Mouse (Mus musculus) MEL (cell line): ENCODE results near the gene Dnal4. TPM values are rescaled to one million over a fixed set of nuclear protein-coding genes. Genes with fewer than 3 reads are reported as not detected.

Source experiments
- DNase-seq: peaks from one replicate; pipeline ENCODE4 v3.0.0; 2011; ENCODE audit warnings: low read depth, low spot score
- H3K27ac ChIP-seq: 2 replicates; pipeline ENCODE4 v1.5.1; 2012; ENCODE audit warnings: low read depth, mild to moderate bottlenecking, control low read depth, low read length, moderate library complexity; ENCODE audit not compliant: control insufficient read depth
- H3K27me3 ChIP-seq, 2 experiments: fragments of 150-350 bp in 1 of 2; sonication (generic) in 1 of 2; 2 replicates each; pipeline ENCODE4 v1.6.1; 2012; ENCODE audit warnings: low read length in 2 of 2, mild to moderate bottlenecking in 2 of 2, improper control_type of control experiment in 1 of 2, moderate library complexity in 1 of 2; ENCODE audit not compliant: insufficient read depth in 2 of 2, control insufficient read depth in 1 of 2
- H3K36me3 ChIP-seq, 2 experiments: 2 replicates each; pipeline ENCODE4 v1.6.1; 2012 to 2014; ENCODE audit warnings: low read length in 2 of 2, improper control_type of control experiment in 1 of 2, inconsistent platforms in 1 of 2, mild to moderate bottlenecking in 1 of 2; ENCODE audit not compliant: insufficient read depth in 2 of 2, control insufficient read depth in 1 of 2
- H3K4me1 ChIP-seq, 2 experiments: fragments of 150-350 bp in 1 of 2; sonication (generic) in 1 of 2; 2 replicates each; pipeline ENCODE4 v1.6.1; 2012; ENCODE audit warnings: low read length in 2 of 2, improper control_type of control experiment in 1 of 2, mild to moderate bottlenecking in 1 of 2; ENCODE audit not compliant: insufficient read depth in 2 of 2, control insufficient read depth in 1 of 2
- H3K4me3 ChIP-seq, 2 experiments: fragments of 150-350 bp in 1 of 2; sonication (generic) in 1 of 2; 2 replicates each; pipeline ENCODE4 v1.5.1; 2012; ENCODE audit warnings: low read depth in 2 of 2, low read length in 2 of 2, mild to moderate bottlenecking in 2 of 2, moderate library complexity in 2 of 2, control low read depth in 1 of 2, improper control_type of control experiment in 1 of 2; ENCODE audit not compliant: control insufficient read depth in 1 of 2, insufficient read depth in 1 of 2
- H3K79me2 ChIP-seq: 2 replicates; pipeline ENCODE4 v1.6.1; 2012; ENCODE audit warnings: mild to moderate bottlenecking, low read length, moderate library complexity; ENCODE audit not compliant: control insufficient read depth, poor library complexity, insufficient read depth
- H3K9ac ChIP-seq: 2 replicates; pipeline ENCODE4 v1.6.1; 2012; ENCODE audit warnings: low read depth, mild to moderate bottlenecking, control low read depth, low read length, moderate library complexity; ENCODE audit not compliant: control insufficient read depth, poor library complexity, severe bottlenecking
- H3K9me3 ChIP-seq: fragments of 150-350 bp; sonication (generic); replicated peaks from 2 replicates; pipeline ENCODE4 v1.6.1; 2012; ENCODE audit warnings: mild to moderate bottlenecking, low read length, improper control_type of control experiment, moderate library complexity; ENCODE audit not compliant: insufficient read depth
- BHLHE40 ChIP-seq: IDR thresholded peaks from 2 replicates; pipeline ENCODE4 v1.6.1; 2012; ENCODE audit warnings: low read depth, mild to moderate bottlenecking, inconsistent platforms, low read length, improper control_type of control experiment, borderline replicate concordance
- E2F4 ChIP-seq: IDR thresholded peaks from 2 replicates; pipeline ENCODE4 v1.6.1; 2011; ENCODE audit warnings: low read depth, low read length, improper control_type of control experiment, borderline replicate concordance
- ELF1 ChIP-seq: IDR thresholded peaks from 2 replicates; pipeline ENCODE4 v1.6.1; 2014; ENCODE audit warnings: low read depth, mild to moderate bottlenecking, inconsistent platforms, low read length, improper control_type of control experiment, moderate library complexity
- EP300 ChIP-seq, 2 experiments: IDR thresholded peaks; 2 replicates each; pipeline ENCODE4 v1.6.1; 2011; ENCODE audit warnings: improper control_type of control experiment in 2 of 2, low read length in 2 of 2, low read depth in 1 of 2, mild to moderate bottlenecking in 1 of 2
- ETS1 ChIP-seq: IDR thresholded peaks from 2 replicates; pipeline ENCODE4 v1.6.1; 2012; ENCODE audit warnings: low read depth, mild to moderate bottlenecking, inconsistent platforms, low read length, improper control_type of control experiment, moderate library complexity
- JUND ChIP-seq: IDR thresholded peaks from 2 replicates; pipeline ENCODE4 v1.6.1; 2011; ENCODE audit warnings: low read depth, mild to moderate bottlenecking, improper control_type of control experiment, low read length
- MAX ChIP-seq: IDR thresholded peaks from 2 replicates; pipeline ENCODE4 v1.6.1; 2011; ENCODE audit warnings: low read length, improper control_type of control experiment
- POLR2A ChIP-seq, 2 experiments: IDR thresholded peaks; 2 replicates each; pipeline ENCODE4 v1.6.1; 2011 to 2012; ENCODE audit warnings: low read length in 2 of 2, mild to moderate bottlenecking in 2 of 2, control low read depth in 1 of 2, improper control_type of control experiment in 1 of 2, low read depth in 1 of 2, moderate library complexity in 1 of 2; ENCODE audit not compliant: control insufficient read depth in 1 of 2, insufficient read depth in 1 of 2, poor library complexity in 1 of 2
- POLR2AphosphoS2 ChIP-seq: IDR thresholded peaks from 2 replicates; pipeline ENCODE4 v1.6.1; 2011; ENCODE audit warnings: low read length, improper control_type of control experiment
- POLR2AphosphoS5 ChIP-seq: IDR thresholded peaks from 2 replicates; pipeline ENCODE4 v1.6.1; 2012; ENCODE audit warnings: low read depth, borderline replicate concordance, mild to moderate bottlenecking, inconsistent platforms, low read length, moderate library complexity, mixed read lengths
- RCOR1 ChIP-seq: IDR thresholded peaks from 2 replicates; pipeline ENCODE4 v1.6.1; 2012; ENCODE audit warnings: low read depth, mild to moderate bottlenecking, inconsistent platforms, low read length, improper control_type of control experiment
- SIN3A ChIP-seq: IDR thresholded peaks from 2 replicates; pipeline ENCODE4 v1.6.1; 2012; ENCODE audit warnings: low read length, improper control_type of control experiment, inconsistent platforms
- TBP ChIP-seq: IDR thresholded peaks from 2 replicates; pipeline ENCODE4 v1.8.0; 2011; ENCODE audit warnings: low read depth, low read length, improper control_type of control experiment
- TCF12 ChIP-seq: IDR thresholded peaks from 2 replicates; pipeline ENCODE4 v1.6.1; 2014; ENCODE audit warnings: low read depth, mild to moderate bottlenecking, inconsistent platforms, low read length, improper control_type of control experiment, moderate library complexity
- UBTF ChIP-seq: IDR thresholded peaks from 2 replicates; pipeline ENCODE4 v1.6.1; 2012; ENCODE audit warnings: low read depth, mild to moderate bottlenecking, inconsistent platforms, low read length, improper control_type of control experiment, moderate library complexity, borderline replicate concordance; ENCODE audit not compliant: insufficient read depth
- USF1 ChIP-seq: IDR thresholded peaks from 2 replicates; pipeline ENCODE4 v1.6.1; 2014; ENCODE audit warnings: low read depth, mild to moderate bottlenecking, inconsistent platforms, low read length, improper control_type of control experiment, moderate library complexity
- USF2 ChIP-seq, 2 experiments: IDR thresholded peaks; 2 replicates each; pipeline ENCODE4 v1.6.1; 2011 to 2012; ENCODE audit warnings: improper control_type of control experiment in 2 of 2, low read length in 2 of 2, borderline replicate concordance in 1 of 2, inconsistent platforms in 1 of 2, low read depth in 1 of 2, mild to moderate bottlenecking in 1 of 2; ENCODE audit not compliant: insufficient read depth in 1 of 2
- ZMIZ1 ChIP-seq: IDR thresholded peaks from 2 replicates; pipeline ENCODE4 v1.6.1; 2012; ENCODE audit warnings: low read depth, mild to moderate bottlenecking, inconsistent platforms, low read length, improper control_type of control experiment, moderate library complexity
- polyA plus RNA-seq, 2 experiments: library from polyadenylated mRNA; stranded (reverse) in 1 of 2; unstranded in 1 of 2; fragments of >175 nt in 1 of 2; fragments of >200 nt in 1 of 2; gene quantifications; 2 replicates each; pipeline versions ENCODE4 v1.2.1 to v1.2.4; 2012; ENCODE audit warnings: low replicate concordance in 2 of 2, low read depth in 1 of 2; ENCODE audit not compliant: insufficient read length in 2 of 2, insufficient read depth in 1 of 2, missing spikeins in 1 of 2
- total RNA-seq: library from RNA; depleted of rRNA; stranded (reverse); fragments of 300-350 nt; gene quantifications from 2 replicates; pipeline ENCODE4 v1.2.3, GENCODE M21; 2012

The Dnal4 gene
- total and polyA plus RNA-seq, 3 experiments = 19.5 to 30.0 TPM; not detected in 1

DNA sequence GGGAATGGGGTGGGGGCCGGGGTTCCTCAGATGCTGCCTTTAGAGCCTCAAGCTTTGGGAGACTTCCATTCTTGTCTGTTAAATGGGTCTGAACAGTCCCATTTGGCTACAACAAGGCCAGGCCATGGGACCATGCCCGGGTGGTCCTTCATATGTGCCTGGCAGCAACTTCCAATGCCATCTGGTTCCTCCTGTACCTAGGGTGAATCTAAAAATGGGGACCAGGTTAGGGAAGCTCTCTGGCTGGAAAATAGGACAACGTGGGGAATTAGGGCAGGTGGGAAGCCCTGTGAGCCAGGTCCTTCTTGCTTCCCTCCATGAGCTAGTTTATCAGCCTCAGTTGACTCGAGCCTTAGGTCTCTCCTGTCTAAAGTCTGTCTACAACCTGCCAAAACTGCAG lies 33.3 kb upstream of the Dnal4 start:
- no peak overlapping the region for H3K4me3 ChIP-seq
- H3K27me3 ChIP-seq = peaks cover 7% of the 10 kb centered on the region in 2 experiments
- no peaks in the 10 kb centered on the region for H3K36me3 ChIP-seq
- no peak for DNase-seq
- no peak overlapping the region for H3K9ac ChIP-seq
- H3K4me1 ChIP-seq = no peaks in the 10 kb centered on the region
- no peak for TF ChIP-seq ETS1
- TF ChIP-seq BHLHE40 = no peak
- TF ChIP-seq POLR2A (IDR thresholded peaks at IDR 0.05; ENCODE audit: control insufficient read depth in 1 of 2, insufficient read depth in 1 of 2, low read depth in 1 of 2, low read length in 2 of 2, poor library complexity in 1 of 2) = no peak
- no peak for TF ChIP-seq RCOR1
- TF ChIP-seq POLR2AphosphoS5 = no peak
- no peak for TF ChIP-seq MAX
- no peak for TF ChIP-seq JUND
- no peak for TF ChIP-seq USF2 (IDR thresholded peaks at IDR 0.05; ENCODE audit: borderline replicate concordance in 1 of 2, insufficient read depth in 1 of 2, low read depth in 1 of 2, low read length in 2 of 2)
- TF ChIP-seq TCF12 = no peak
- H3K27ac ChIP-seq = no peak overlapping the region
- no peaks in the 10 kb centered on the region for H3K9me3 ChIP-seq
- no peaks in the 10 kb centered on the region for H3K79me2 ChIP-seq

DNA sequence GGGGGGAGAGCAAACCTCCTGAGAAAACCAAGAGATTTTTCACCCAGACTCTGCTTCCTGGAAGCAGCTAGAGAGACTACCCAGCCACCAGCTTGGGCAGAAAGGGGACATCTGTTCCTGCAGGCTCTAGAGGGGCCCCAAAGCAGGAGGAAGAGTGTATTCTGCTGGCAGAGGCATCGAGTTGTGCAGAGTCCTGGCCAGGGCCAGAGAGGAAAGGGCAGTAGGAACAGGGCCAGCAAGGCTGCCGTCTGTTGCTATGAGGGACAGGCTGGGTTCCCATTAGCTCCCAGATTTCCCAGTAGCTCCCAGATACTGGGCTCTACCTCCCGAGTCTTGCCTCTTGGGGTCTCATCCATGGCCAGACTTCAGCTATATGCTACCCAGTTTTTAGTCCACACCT lies 32.4 kb upstream of the Dnal4 start:
- no peaks in the 10 kb centered on the region for H3K36me3 ChIP-seq
- H3K27me3 ChIP-seq = peaks cover 7% of the 10 kb centered on the region in 2 experiments
- no peaks in the 10 kb centered on the region for H3K9me3 ChIP-seq
- H3K79me2 ChIP-seq = no peaks in the 10 kb centered on the region
- H3K4me3 ChIP-seq = no peak overlapping the region
- H3K4me1 ChIP-seq = no peaks in the 10 kb centered on the region
- H3K27ac ChIP-seq = no peak overlapping the region
- no peak for DNase-seq
- no peak overlapping the region for H3K9ac ChIP-seq
- TF ChIP-seq ELF1 (no peak), ETS1 (no peak), EP300 (IDR thresholded peaks at IDR 0.05; ENCODE audit: low read depth in 1 of 2, low read length in 2 of 2) (no peak), UBTF (no peak), TBP (no peak)

DNA sequence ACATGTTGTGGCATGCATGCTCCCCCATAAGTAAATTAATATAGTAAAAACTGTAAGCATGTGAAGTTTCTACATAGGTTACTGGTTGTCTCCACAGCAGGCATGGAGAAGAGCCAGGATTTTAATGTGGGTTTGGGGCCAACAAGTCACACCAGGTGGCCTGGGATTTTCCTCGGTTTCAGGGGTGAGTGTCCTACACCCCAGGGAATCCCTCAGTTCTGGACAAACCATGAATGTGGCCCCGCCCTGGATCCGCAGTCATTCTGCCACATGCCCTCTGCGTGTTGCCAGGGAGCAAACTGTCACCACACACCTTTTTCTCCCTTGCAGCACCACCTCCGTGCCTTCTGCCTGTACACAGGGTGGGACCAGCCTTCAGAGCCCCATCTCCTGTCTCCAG lies 31.0 kb upstream of the Dnal4 start:
- H3K27ac ChIP-seq = no peak overlapping the region
- no peak for DNase-seq
- H3K4me3 ChIP-seq = no peak overlapping the region
- no peaks in the 10 kb centered on the region for H3K9me3 ChIP-seq
- TF ChIP-seq ZMIZ1 (no peak), USF2 (IDR thresholded peaks at IDR 0.05; ENCODE audit: borderline replicate concordance in 1 of 2, insufficient read depth in 1 of 2, low read depth in 1 of 2, low read length in 2 of 2) (no peak), SIN3A (no peak), USF1 (no peak), POLR2AphosphoS2 (no peak), E2F4 (no peak)
- no peaks in the 10 kb centered on the region for H3K79me2 ChIP-seq
- H3K27me3 ChIP-seq = peaks cover 3 to 7% of the 10 kb centered on the region in 2 experiments; a peak in 3 of 4 replicates
- H3K9ac ChIP-seq = no peak overlapping the region
- no peaks in the 10 kb centered on the region for H3K36me3 ChIP-seq
- no peaks in the 10 kb centered on the region for H3K4me1 ChIP-seq
